ENCODE assay signal across 13 mouse cellular contexts in genomic region chr10:60937517-60937866, GRCm38 (mm10).
DNase-seq lines count a peak whose midpoint lies in the region; ATAC-seq and TF ChIP-seq lines count a peak whose summit lies in the region.
"Had no signal": no experiment of that assay in that cellular context is flagged by ENCODE, and none has a peak within 500 bp of the region (broad histone marks: within the 10 kb centered on the region; RNA-seq: fewer than 3 reads in every experiment).

No protein-coding gene starts in this region.

- no peak for TF ChIP-seq CTCF in brain, embryonic 14.5 days (IDR thresholded peaks at IDR 0.05; ENCODE audit: borderline replicate concordance, extremely low read depth, insufficient read depth, insufficient read length)

- no peak overlapping the region for H3K4me3 ChIP-seq in forebrain, embryonic 10.5 days
- H3K4me3 ChIP-seq in forebrain, embryonic 15.5 days = no peak overlapping the region
- no peak overlapping the region for H3K4me3 ChIP-seq in limb, embryonic 15.5 days
- H3K4me3 ChIP-seq in limb, embryonic 10.5 days = no peak overlapping the region
- H3K4me3 ChIP-seq in midbrain, embryonic 12.5 days = no peak overlapping the region
- H3K4me3 ChIP-seq: neural tube, embryonic 13.5 days had no signal

- no peaks in the 10 kb centered on the region for H3K36me3 ChIP-seq in forebrain, embryonic 10.5 days (replicated peaks)
- no peaks in the 10 kb centered on the region for H3K36me3 ChIP-seq in forebrain, embryonic 15.5 days
- H3K36me3 ChIP-seq in limb, embryonic 15.5 days = no peaks in the 10 kb centered on the region
- H3K36me3 ChIP-seq in limb, embryonic 10.5 days = no peaks in the 10 kb centered on the region
- no peaks in the 10 kb centered on the region for H3K36me3 ChIP-seq in midbrain, embryonic 12.5 days
- H3K36me3 ChIP-seq: neural tube, embryonic 13.5 days had no signal

- peak overlapping the region; percentile 67 for H3K27ac ChIP-seq in forebrain, embryonic 10.5 days
- no peak overlapping the region for H3K27ac ChIP-seq in forebrain, embryonic 15.5 days (replicated peaks)
- H3K27ac ChIP-seq in limb, embryonic 15.5 days = no peak overlapping the region
- H3K27ac ChIP-seq in limb, embryonic 10.5 days = no peak overlapping the region
- peak overlapping the region; percentile 71 for H3K27ac ChIP-seq in midbrain, embryonic 12.5 days (replicated peaks)
- H3K27ac ChIP-seq: neural tube, embryonic 13.5 days had no signal

- no peaks in the 10 kb centered on the region for H3K9me3 ChIP-seq in forebrain, embryonic 10.5 days
- no peaks in the 10 kb centered on the region for H3K9me3 ChIP-seq in forebrain, embryonic 15.5 days
- H3K9me3 ChIP-seq in limb, embryonic 15.5 days = no peaks in the 10 kb centered on the region
- no peaks in the 10 kb centered on the region for H3K9me3 ChIP-seq in limb, embryonic 10.5 days (replicated peaks)
- H3K9me3 ChIP-seq in midbrain, embryonic 12.5 days = no peaks in the 10 kb centered on the region
- H3K9me3 ChIP-seq: neural tube, embryonic 13.5 days had no signal

- no peak for DNase-seq in forebrain, embryonic 10.5 days (ENCODE audit: extremely low spot score, low spot score)
- DNase-seq in limb, embryonic 10.5 days (ENCODE audit: low spot score) = no peak
- DNase-seq in brain, embryonic 14.5 days (ENCODE audit: low read depth) = peak; percentile 69
- DNase-seq in cerebellum, postnatal 14 days = no peak
- no peak for DNase-seq in adrenal gland, postnatal 14 days
- DNase-seq: kidney, adult 8-10 months; layer of hippocampus, postnatal 36 days; liver, postnatal 0 days; thymus, postnatal 14 days had no signal

- 47% methylated on average over 7 of the region's 7 CpGs for WGBS in forebrain, embryonic 10.5 days
- WGBS in forebrain, embryonic 15.5 days = 34% methylated on average over 7 of the region's 7 CpGs
- 48% methylated on average over 7 of the region's 7 CpGs for WGBS in limb, embryonic 15.5 days
- 55% methylated on average over 7 of the region's 7 CpGs for WGBS in limb, embryonic 10.5 days
- 32% methylated on average over 7 of the region's 7 CpGs for WGBS in midbrain, embryonic 12.5 days

- no peak overlapping the region for H3K9ac ChIP-seq in forebrain, embryonic 15.5 days (replicated peaks)
- H3K9ac ChIP-seq in limb, embryonic 15.5 days = no peak overlapping the region
- no peak overlapping the region for H3K9ac ChIP-seq in midbrain, embryonic 12.5 days (replicated peaks)
- H3K9ac ChIP-seq: liver, postnatal 0 days had no signal

- TF ChIP-seq POLR2A in brain, embryonic 14.5 days (IDR thresholded peaks at IDR 0.05; ENCODE audit: borderline replicate concordance, extremely low read depth, insufficient read depth, insufficient read length, poor library complexity, severe bottlenecking) = no peak

- H3K27me3 ChIP-seq in forebrain, embryonic 10.5 days (ENCODE audit: poor library complexity, severe bottlenecking) = peaks cover 45% of the 10 kb centered on the region
- H3K27me3 ChIP-seq in forebrain, embryonic 15.5 days = no peaks in the 10 kb centered on the region
- H3K27me3 ChIP-seq in limb, embryonic 15.5 days = 0 out of 2 replicates have a peak, but pooled peaks cover 18% of the 10 kb centered on the region
- peaks cover 16% of the 10 kb centered on the region for H3K27me3 ChIP-seq in limb, embryonic 10.5 days (ENCODE audit: low read depth, poor library complexity, severe bottlenecking)
- H3K27me3 ChIP-seq in midbrain, embryonic 12.5 days = peaks cover 46% of the 10 kb centered on the region
- H3K27me3 ChIP-seq: neural tube, embryonic 13.5 days had no signal

- no peak overlapping the region for H3K4me2 ChIP-seq in forebrain, embryonic 15.5 days (replicated peaks)
- H3K4me2 ChIP-seq in limb, embryonic 15.5 days = no peak overlapping the region
- no peak overlapping the region for H3K4me2 ChIP-seq in midbrain, embryonic 12.5 days (replicated peaks)
- H3K4me2 ChIP-seq: neural tube, embryonic 13.5 days had no signal

- no peak for ATAC-seq in forebrain, embryonic 15.5 days (replicated peaks)
- ATAC-seq in limb, embryonic 15.5 days (ENCODE audit: insufficient number of reproducible peaks, low FRiP score, low TSS enrichment, low read depth) = peak; percentile 10; the same call in 1 of the 2 replicates
- peak; percentile 14 for ATAC-seq in midbrain, embryonic 12.5 days (ENCODE audit: low FRiP score, low read depth)
- ATAC-seq: liver, postnatal 0 days had no signal

- peaks cover 80% of the 10 kb centered on the region for H3K4me1 ChIP-seq in forebrain, embryonic 10.5 days
- peaks cover 13% of the 10 kb centered on the region for H3K4me1 ChIP-seq in forebrain, embryonic 15.5 days
- peaks cover 8% of the 10 kb centered on the region; the same call in 1 of the 2 replicates for H3K4me1 ChIP-seq in limb, embryonic 15.5 days
- H3K4me1 ChIP-seq in limb, embryonic 10.5 days = peaks cover 48% of the 10 kb centered on the region
- peaks cover 59% of the 10 kb centered on the region for H3K4me1 ChIP-seq in midbrain, embryonic 12.5 days

Comparison
In these comparisons a context has a peak if more than half of its experiments do, and no peak if none do; other contexts are left out.
1. H3K27ac ChIP-seq: peak in forebrain, embryonic 10.5 days (single experiment) and midbrain, embryonic 12.5 days (single experiment); none in forebrain, embryonic 15.5 days (single experiment), limb, embryonic 15.5 days (single experiment) and limb, embryonic 10.5 days (single experiment).